Mouse (Mus musculus) adrenal gland, adult 2 months (tissue): ENCODE measurements around the gene Map4k3. TPM values are rescaled to one million over a fixed set of nuclear protein-coding genes. Genes with fewer than 3 reads are reported as not detected.
"Not testable (repeated sequence)": the region's sequence is repeated elsewhere in the genome, so short reads cannot be mapped to it uniquely, and the experiment has no call there.

ENCODE experiments used
- DNase-seq: peaks from one replicate; pipeline ENCODE4 v3.0.0; 2021
- polyA plus RNA-seq: library from polyadenylated mRNA; depleted of rRNA; stranded (reverse); fragments of >200 nt; gene quantifications from 2 replicates; pipeline ENCODE4 v1.2.3, GENCODE M21; 2012; rRNA removed
- total RNA-seq, 2 experiments: library from RNA; stranded (reverse); gene quantifications; 2 replicates each; pipeline ENCODE4 v1.2.3; 2021

Gene Map4k3
- total and polyA plus RNA-seq, 3 experiments = 38.0 to 47.2 (median 46.4) TPM

GRCm38 (mm10) chr17:80564611-80564924 is 163.7 kb downstream of the Map4k3 start:
- no peak for DNase-seq

GRCm38 (mm10) chr17:80563762-80564610 is 164.3 kb downstream of the Map4k3 start:
- DNase-seq = peak; percentile 19

- DNase-seq = no peak
Measured at GRCm38 (mm10) chr17:80562792-80563191, 165.5 kb downstream of the Map4k3 start.

- DNase-seq = peak; percentile 68
Measured at GRCm38 (mm10) chr17:80560669-80561401, 167.4 kb downstream of the Map4k3 start.

- no peak for DNase-seq
Measured at GRCm38 (mm10) chr17:80559745-80560144, 168.5 kb downstream of the Map4k3 start.

GRCm38 (mm10) chr17:80559050-80559449 is 169.2 kb downstream of the Map4k3 start:
- peak; percentile 27 for DNase-seq

GRCm38 (mm10) chr17:80558583-80558982 is 169.7 kb downstream of the Map4k3 start:
- no peak for DNase-seq

GRCm38 (mm10) chr17:80557461-80557860 is 170.8 kb downstream of the Map4k3 start:
- no peak for DNase-seq

GRCm38 (mm10) chr17:80553318-80554270 is 174.7 kb downstream of the Map4k3 start:
- peak; percentile 87 for DNase-seq

- DNase-seq = no peak
Measured at GRCm38 (mm10) chr17:80552653-80553052, 175.6 kb downstream of the Map4k3 start.

GRCm38 (mm10) chr17:80550981-80551380 is 177.3 kb downstream of the Map4k3 start:
- DNase-seq = no peak

GRCm38 (mm10) chr17:80546846-80547245 is 181.4 kb downstream of the Map4k3 start:
- no peak for DNase-seq

GRCm38 (mm10) chr17:80546227-80546626 is 182.1 kb downstream of the Map4k3 start:
- DNase-seq = no peak

- DNase-seq = no peak
Measured at GRCm38 (mm10) chr17:80543646-80544045, 184.6 kb downstream of the Map4k3 start.

- no peak for DNase-seq
Measured at GRCm38 (mm10) chr17:80537136-80537535, 191.1 kb downstream of the Map4k3 start.

- DNase-seq = no peak
Measured at GRCm38 (mm10) chr17:80535633-80536032, 192.7 kb downstream of the Map4k3 start.

GRCm38 (mm10) chr17:80531351-80531750 is 196.9 kb downstream of the Map4k3 start:
- not testable (repeated sequence) for DNase-seq

Other genes with a start within 250 kb of the Map4k3 start
- gene Sos1, start 248.0 kb downstream of the Map4k3 start, total RNA-seq = 10 to 100 TPM; 23.7 to 29.0 TPM
- gene Sos1, start 248.0 kb downstream of the Map4k3 start, polyA plus RNA-seq = 2.0 and 2.8 TPM in 2 replicates
- gene Cdkl4, start 150.7 kb downstream of the Map4k3 start, total RNA-seq = under 1 TPM; 0.14 to 0.17 TPM
- gene Cdkl4, start 150.7 kb downstream of the Map4k3 start, polyA plus RNA-seq = 0.07 and 0.15 TPM in 2 replicates
- 10 to 100 TPM in 1 of 2 experiments, 1 to 10 TPM in 1; 7.9 to 13.2 TPM for gene Tmem178, start 216.1 kb upstream of the Map4k3 start, total RNA-seq
- gene Tmem178, start 216.1 kb upstream of the Map4k3 start, polyA plus RNA-seq = 8.8 TPM in 2 replicates